Mouse (Mus musculus): ENCODE measurements around the gene Znrd1.
A peak's percentile ranks its signal among the peaks of the same experiment; 100 is the strongest.

Znrd1 gene

GRCm38 (mm10) chr17:36982253-36983155, 24.1 kb upstream of the Znrd1 start:
- no peaks in the 10 kb centered on the region for H3K27me3 ChIP-seq (ENCODE audit: control insufficient read depth, insufficient read depth, low read length, poor library complexity, severe bottlenecking)
- H3K36me3 ChIP-seq (ENCODE audit: control insufficient read depth, insufficient read depth, low read length, poor library complexity, severe bottlenecking): no peaks in the 10 kb centered on the region
- no peak for DNase-seq (ENCODE audit: low read depth, low spot score)

GRCm38 (mm10) chr17:36981845-36982244, 23.5 kb upstream of the Znrd1 start:
- no peak for DNase-seq (ENCODE audit: low read depth, low spot score)
- Histone ChIP-seq H3K27me3 (ENCODE audit: control insufficient read depth, insufficient read depth, low read length, poor library complexity, severe bottlenecking) (no peaks in the 10 kb centered on the region; the same call in 1 of the 2 replicates), H3K36me3 (ENCODE audit: control insufficient read depth, insufficient read depth, low read length, poor library complexity, severe bottlenecking) (no peaks in the 10 kb centered on the region)

GRCm38 (mm10) chr17:36981221-36981813, 23.0 kb upstream of the Znrd1 start, which contains the start of gene 2410137M14Rik:
Gene 2410137M14Rik (minus strand): TSS chr17:36981237.
- H3K27me3 ChIP-seq (ENCODE audit: control insufficient read depth, insufficient read depth, low read length, poor library complexity, severe bottlenecking): no peaks in the 10 kb centered on the region; the same call in 1 of the 2 replicates

GRCm38 (mm10) chr17:36973271-36973787, 15.0 kb upstream of the Znrd1 start:
- Histone ChIP-seq H3K36me3 (ENCODE audit: control insufficient read depth, insufficient read depth, low read length, poor library complexity, severe bottlenecking) (no peaks in the 10 kb centered on the region), H3K27me3 (ENCODE audit: control insufficient read depth, insufficient read depth, low read length, poor library complexity, severe bottlenecking) (no peaks in the 10 kb centered on the region; the same call in none of the 2 replicates)
- no peak for DNase-seq (ENCODE audit: low read depth, low spot score)

More at GRCm38 (mm10) chr17:36981221-36981813, 23.0 kb upstream of the Znrd1 start, which contains the start of gene 2410137M14Rik:
- H3K36me3 ChIP-seq (ENCODE audit: control insufficient read depth, insufficient read depth, low read length, poor library complexity, severe bottlenecking): no peaks in the 10 kb centered on the region
- no peak for DNase-seq (ENCODE audit: low read depth, low spot score)

- Histone ChIP-seq H3K27me3 (ENCODE audit: control insufficient read depth, insufficient read depth, low read length, poor library complexity, severe bottlenecking) (no peaks in the 10 kb centered on the region; the same call in none of the 2 replicates), H3K36me3 (ENCODE audit: control insufficient read depth, insufficient read depth, low read length, poor library complexity, severe bottlenecking) (no peaks in the 10 kb centered on the region)
- no peak for DNase-seq (ENCODE audit: low read depth, low spot score)
These were observed 14.4 kb upstream of the Znrd1 start for GRCm38 (mm10) chr17:36972791-36973190.

- no peaks in the 10 kb centered on the region for H3K36me3 ChIP-seq (ENCODE audit: control insufficient read depth, insufficient read depth, low read length, poor library complexity, severe bottlenecking)
- DNase-seq (ENCODE audit: low read depth, low spot score): no peak
These were observed 13.0 kb upstream of the Znrd1 start for GRCm38 (mm10) chr17:36971172-36971850.

GRCm38 (mm10) chr17:36970316-36970890, 12.0 kb upstream of the Znrd1 start:
- H3K36me3 ChIP-seq (ENCODE audit: control insufficient read depth, insufficient read depth, low read length, poor library complexity, severe bottlenecking): no peaks in the 10 kb centered on the region
- no peaks in the 10 kb centered on the region; the same call in 1 of the 2 replicates for H3K27me3 ChIP-seq (ENCODE audit: control insufficient read depth, insufficient read depth, low read length, poor library complexity, severe bottlenecking)
- no peak for DNase-seq (ENCODE audit: low read depth, low spot score)

More at GRCm38 (mm10) chr17:36971172-36971850, 13.0 kb upstream of the Znrd1 start:
- no peaks in the 10 kb centered on the region; the same call in 1 of the 2 replicates for H3K27me3 ChIP-seq (ENCODE audit: control insufficient read depth, insufficient read depth, low read length, poor library complexity, severe bottlenecking)

GRCm38 (mm10) chr17:36966875-36967274, 8.5 kb upstream of the Znrd1 start:
- no peak for DNase-seq (ENCODE audit: low read depth, low spot score)
- H3K36me3 ChIP-seq (ENCODE audit: control insufficient read depth, insufficient read depth, low read length, poor library complexity, severe bottlenecking): no peaks in the 10 kb centered on the region

GRCm38 (mm10) chr17:36961125-36961524, 2.8 kb upstream of the Znrd1 start:
- DNase-seq (ENCODE audit: low read depth, low spot score): no peak
- H3K36me3 ChIP-seq (ENCODE audit: control insufficient read depth, insufficient read depth, low read length, poor library complexity, severe bottlenecking): no peaks in the 10 kb centered on the region
- H3K27me3 ChIP-seq (ENCODE audit: control insufficient read depth, insufficient read depth, low read length, poor library complexity, severe bottlenecking): no peaks in the 10 kb centered on the region

More at GRCm38 (mm10) chr17:36966875-36967274, 8.5 kb upstream of the Znrd1 start:
- no peaks in the 10 kb centered on the region for H3K27me3 ChIP-seq (ENCODE audit: control insufficient read depth, insufficient read depth, low read length, poor library complexity, severe bottlenecking)

- Histone ChIP-seq H3K36me3 (ENCODE audit: control insufficient read depth, insufficient read depth, low read length, poor library complexity, severe bottlenecking) (no peaks in the 10 kb centered on the region), H3K27me3 (ENCODE audit: control insufficient read depth, insufficient read depth, low read length, poor library complexity, severe bottlenecking) (no peaks in the 10 kb centered on the region)
- no peak for DNase-seq (ENCODE audit: low read depth, low spot score)
These were observed 525 bp upstream of the Znrd1 start for GRCm38 (mm10) chr17:36958884-36959283.

- no peak for DNase-seq (ENCODE audit: low read depth, low spot score)
- Histone ChIP-seq H3K36me3 (ENCODE audit: control insufficient read depth, insufficient read depth, low read length, poor library complexity, severe bottlenecking) (no peaks in the 10 kb centered on the region; the same call in 1 of the 2 replicates), H3K27me3 (ENCODE audit: control insufficient read depth, insufficient read depth, low read length, poor library complexity, severe bottlenecking) (no peaks in the 10 kb centered on the region)
These were observed 5.3 kb downstream of the Znrd1 start for GRCm38 (mm10) chr17:36953062-36953461.

- Histone ChIP-seq H3K36me3 (ENCODE audit: control insufficient read depth, insufficient read depth, low read length, poor library complexity, severe bottlenecking) (no peaks in the 10 kb centered on the region; the same call in 1 of the 2 replicates), H3K27me3 (ENCODE audit: control insufficient read depth, insufficient read depth, low read length, poor library complexity, severe bottlenecking) (no peaks in the 10 kb centered on the region)
- no peak for DNase-seq (ENCODE audit: low read depth, low spot score)
These were observed 5.7 kb downstream of the Znrd1 start for GRCm38 (mm10) chr17:36952631-36953030.

- peak; percentile 99 for DNase-seq (ENCODE audit: low read depth, low spot score)
- Histone ChIP-seq H3K36me3 (ENCODE audit: control insufficient read depth, insufficient read depth, low read length, poor library complexity, severe bottlenecking) (no peaks in the 10 kb centered on the region; the same call in 1 of the 2 replicates), H3K27me3 (ENCODE audit: control insufficient read depth, insufficient read depth, low read length, poor library complexity, severe bottlenecking) (no peaks in the 10 kb centered on the region)
These were observed 7.1 kb downstream of the Znrd1 start, which contains the start of gene Ppp1r11 for GRCm38 (mm10) chr17:36950981-36951947. Gene Ppp1r11 (minus strand): TSS chr17:36951741.
